21 mouse cellular contexts compared by ENCODE assay signal in genomic region chr15:97730365-97730764, GRCm38 (mm10). TPM values are rescaled to one million over a fixed set of nuclear protein-coding genes. Genes with fewer than 3 reads are reported as not detected.
DNase-seq lines count a peak whose midpoint lies in the region; ATAC-seq lines count a peak whose summit lies in the region.
"Had no signal": no experiment of that assay in that cellular context is flagged by ENCODE, and none has a peak within 500 bp of the region (broad histone marks: within the 10 kb centered on the region; RNA-seq: fewer than 3 reads in every experiment).

No protein-coding gene starts in this region.

- WGBS in kidney, embryonic 15.5 days = 56% methylated on average over 6 of the region's 6 CpGs

- DNase-seq in kidney, adult 11 months = peak; percentile 80
- peak; percentile 41 for DNase-seq in thymus, postnatal 0 days (ENCODE audit: low spot score)
- no peak for DNase-seq in thymus, postnatal 14 days
- peak; percentile 52 for DNase-seq in kidney, postnatal 10 days
- peak; percentile 20 for DNase-seq in yolk sac, embryonic 10.5 days (ENCODE audit: low spot score)
- no peak for DNase-seq in liver
- DNase-seq in adrenal gland, postnatal 14 days = no peak
- DNase-seq: adrenal gland, adult 8-10 months; cerebellum, adult 18-20 months; cerebellum, postnatal 25 days; forebrain, postnatal 0 days; gastrocnemius, postnatal 36 days had no signal

- no peaks in the 10 kb centered on the region for H3K27me3 ChIP-seq in kidney, embryonic 15.5 days
- H3K27me3 ChIP-seq: heart, embryonic 15.5 days had no signal

- H3K36me3 ChIP-seq in kidney, embryonic 15.5 days = no peaks in the 10 kb centered on the region
- H3K36me3 ChIP-seq: forebrain, embryonic 10.5 days; heart, embryonic 15.5 days had no signal

- no peak overlapping the region for H3K4me2 ChIP-seq in kidney, embryonic 15.5 days
- H3K4me2 ChIP-seq: heart, embryonic 15.5 days; midbrain, embryonic 11.5 days had no signal

- H3K9me3 ChIP-seq in kidney, embryonic 15.5 days (replicated peaks) = no peaks in the 10 kb centered on the region; the same call in none of the 2 replicates
- H3K9me3 ChIP-seq: heart, embryonic 15.5 days had no signal

- H3K4me3 ChIP-seq in kidney, embryonic 15.5 days (replicated peaks) = no peak overlapping the region
- H3K4me3 ChIP-seq: forebrain, embryonic 10.5 days; heart, embryonic 15.5 days had no signal

- H3K27ac ChIP-seq in kidney, embryonic 15.5 days = no peak overlapping the region
- H3K27ac ChIP-seq: forebrain, embryonic 10.5 days; heart, embryonic 15.5 days; macrophage had no signal

- ATAC-seq in kidney, embryonic 15.5 days (replicated peaks; ENCODE audit: low FRiP score) = no peak
- ATAC-seq: activated CD4-positive, CD25-positive, alpha-beta regulatory T cell, adult 4 months; forebrain, postnatal 0 days; intestine, postnatal 0 days; lung, postnatal 0 days had no signal

- H3K9ac ChIP-seq in kidney, embryonic 15.5 days = no peak overlapping the region
- H3K9ac ChIP-seq: forebrain, postnatal 0 days; heart, embryonic 15.5 days had no signal

- peaks cover 7% of the 10 kb centered on the region; the same call in 1 of the 2 replicates for H3K4me1 ChIP-seq in kidney, embryonic 15.5 days

RNA-seq across cellular contexts. Expression of gene Endou, which starts 0.8 kb away (rescaled TPM):
- 0.36 and 0.85 TPM in 2 replicates for polyA plus RNA-seq in kidney, embryonic 15.5 days (2015; fragmentation: Nextera tagmentation; extraction: Ambion mirVana)
- 159 and 186 TPM in 2 replicates for polyA plus RNA-seq in thymus, postnatal 0 days (2015; fragmentation: Nextera tagmentation; extraction: Ambion mirVana)
- 0.90 and 1.1 TPM in 2 replicates for total RNA-seq in adrenal gland, postnatal 14 days (2021)
- polyA plus RNA-seq: neural tube, embryonic 14.5 days had no signal

RNA-seq across cellular contexts. Expression of gene Rpap3, which starts 24.7 kb away (rescaled TPM):
- polyA plus RNA-seq in kidney, embryonic 15.5 days (2015; fragmentation: Nextera tagmentation; extraction: Ambion mirVana) = 29.5 and 33.8 TPM in 2 replicates
- polyA plus RNA-seq in thymus, postnatal 0 days (2015; fragmentation: Nextera tagmentation; extraction: Ambion mirVana) = 31.1 and 31.7 TPM in 2 replicates
- total RNA-seq in adrenal gland, postnatal 14 days (2021) = 14.6 and 19.3 TPM in 2 replicates

RNA-seq across cellular contexts. Expression of gene Rapgef3, which starts 37.4 kb away (rescaled TPM):
- polyA plus RNA-seq in kidney, embryonic 15.5 days (2015; fragmentation: Nextera tagmentation; extraction: Ambion mirVana) = 23.0 and 29.7 TPM in 2 replicates
- 61.7 and 72.6 TPM in 2 replicates for polyA plus RNA-seq in thymus, postnatal 0 days (2015; fragmentation: Nextera tagmentation; extraction: Ambion mirVana)
- total RNA-seq in adrenal gland, postnatal 14 days (2021) = 22.2 and 24.9 TPM in 2 replicates
- polyA plus RNA-seq: activated CD4-positive, CD25-positive, alpha-beta regulatory T cell, adult 4 months had no signal

RNA-seq across cellular contexts. Expression of gene Slc48a1, which starts 48.0 kb away (rescaled TPM):
- polyA plus RNA-seq in kidney, embryonic 15.5 days (2015; fragmentation: Nextera tagmentation; extraction: Ambion mirVana) = 57.5 and 58.8 TPM in 2 replicates
- polyA plus RNA-seq in thymus, postnatal 0 days (2015; fragmentation: Nextera tagmentation; extraction: Ambion mirVana) = 44.5 and 48.3 TPM in 2 replicates
- total RNA-seq in adrenal gland, postnatal 14 days (2021) = 68.8 and 76.9 TPM in 2 replicates

Comparison
In these comparisons a context has a peak if more than half of its experiments do, and no peak if none do; other contexts are left out.
1. DNase-seq: peak in kidney, adult 11 months (single experiment), thymus, postnatal 0 days (single experiment), kidney, postnatal 10 days (single experiment) and yolk sac, embryonic 10.5 days (single experiment); none in thymus, postnatal 14 days (single experiment), liver (single experiment) and adrenal gland, postnatal 14 days (single experiment).
2. RNA of gene Endou, which starts 0.8 kb away (polyA plus RNA-seq): 159 to 186 TPM in thymus, postnatal 0 days; 0.36 to 0.85 TPM in kidney, embryonic 15.5 days; every median in the first group is over 10 times any median in the second.